Mouse (Mus musculus) liver, embryonic 14.5 days (tissue): Measurements from ENCODE around the gene Ankrd44.

Experiments used
- CTCF ChIP-seq: IDR thresholded peaks from 2 replicates; pipeline ENCODE4 v1.5.1; 2016; ENCODE audit warnings: antibody characterized with exemption, low read depth, control low read depth
- EP300 ChIP-seq: IDR thresholded peaks from 2 replicates; pipeline ENCODE4 v1.6.1; 2016; ENCODE audit warnings: antibody characterized with exemption, low read depth

DNA sequence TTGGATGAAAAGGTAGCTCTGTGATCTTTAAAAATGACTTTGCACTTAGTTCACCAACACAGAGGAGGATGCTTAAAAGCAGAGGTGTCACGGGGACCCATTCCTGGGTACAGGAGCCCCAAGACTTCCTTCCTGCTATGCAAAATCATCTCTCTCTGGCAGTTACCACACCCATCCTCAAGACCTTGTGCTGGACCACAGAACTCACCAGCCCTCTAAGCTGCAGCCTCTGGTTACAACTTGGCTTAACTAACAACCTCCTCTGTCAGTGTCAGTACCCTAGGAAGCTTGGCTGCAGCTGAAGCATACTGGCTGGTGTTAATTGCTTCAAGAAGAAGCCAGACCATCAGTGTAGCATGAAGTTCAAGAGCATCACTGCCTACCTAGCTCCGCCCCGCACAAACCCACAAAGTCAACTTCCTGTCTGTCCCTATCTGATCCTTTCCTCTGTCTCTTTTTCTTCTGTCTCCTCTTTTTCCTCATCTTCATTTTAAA is 12.8 kb downstream of the Ankrd44 start:
- TF ChIP-seq CTCF (no peak), EP300 (no peak)
